Mouse (Mus musculus): ENCODE measurements around the gene Srpk3.

DNA sequence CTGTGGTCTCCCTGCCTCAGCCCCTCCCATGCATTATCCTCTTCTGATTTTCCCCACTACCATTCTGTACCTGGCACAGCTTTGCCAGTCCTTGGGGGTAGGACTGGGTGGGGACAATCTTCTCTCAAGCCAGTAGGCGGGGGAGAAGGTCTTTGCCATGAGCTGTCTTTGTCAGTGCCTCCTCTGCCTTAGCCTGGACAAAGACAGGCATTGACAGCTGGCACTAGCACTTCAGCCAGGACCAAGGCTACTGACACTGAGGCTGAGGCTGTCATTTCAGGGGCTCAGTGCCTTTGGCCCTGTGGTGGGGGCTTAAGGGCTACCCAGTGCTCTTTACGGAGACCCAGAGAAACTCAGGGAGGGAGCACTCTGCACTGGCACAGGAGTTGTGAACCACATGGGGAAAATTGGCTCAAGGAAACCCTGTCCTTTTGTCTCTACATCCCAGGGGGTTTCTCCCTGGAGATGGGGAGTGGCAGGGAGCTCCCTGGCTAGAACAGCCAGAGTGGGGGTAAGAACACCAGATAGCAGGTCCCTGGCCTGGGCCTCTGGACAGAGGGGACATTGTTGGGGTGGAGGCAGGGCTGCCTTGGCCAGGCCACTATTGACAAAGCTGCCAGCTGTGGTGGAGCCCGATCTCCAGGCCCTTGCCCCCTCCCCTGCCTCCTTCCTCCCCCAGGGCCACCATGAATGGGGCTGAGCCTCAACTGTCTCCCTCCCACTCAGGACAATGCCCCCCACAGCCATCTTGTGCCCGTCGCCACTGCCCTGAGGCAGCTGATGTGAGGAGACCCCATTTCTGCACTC is 17.7 kb upstream of the Srpk3 start, which contains the start of gene Plxnb3:
- TF ChIP-seq POLR2A (IDR thresholded peaks at IDR 0.05; ENCODE audit: low read depth, low read length) (no peak), CTCF (conservative IDR thresholded peaks at IDR 0.05; ENCODE audit: insufficient read depth, insufficient read length, low read depth, low read length) (no peak)
